43 mouse cellular contexts compared by ENCODE assay signal in the genomic region with DNA sequence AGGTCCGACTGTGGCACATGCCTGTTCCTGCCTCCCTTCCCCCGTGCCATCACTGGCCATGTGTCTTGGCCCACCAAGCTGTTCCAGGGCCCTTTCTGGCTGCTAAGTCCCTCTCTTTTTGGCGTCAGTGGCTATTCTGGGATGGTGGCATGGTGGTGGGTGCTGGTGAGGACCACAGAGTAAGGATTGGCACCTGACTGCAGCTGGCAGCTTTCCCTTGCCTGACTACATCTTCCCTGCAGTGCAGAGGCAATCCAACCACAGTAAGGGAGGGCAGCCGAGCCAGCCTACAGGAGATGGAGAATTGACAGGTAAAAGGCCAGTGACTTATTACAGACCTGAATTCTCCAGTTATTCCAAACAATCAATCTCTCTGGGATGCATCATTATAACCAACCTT. TPM values are rescaled to one million over a fixed set of nuclear protein-coding genes. Genes with fewer than 3 reads are reported as not detected.
"Had no signal": no experiment of that assay in that cellular context is flagged by ENCODE, and none has a peak within 500 bp of the region (broad histone marks: within the 10 kb centered on the region; RNA-seq: fewer than 3 reads in every experiment).

No protein-coding gene starts in this region.

- H3K4me2 ChIP-seq: heart, embryonic 11.5 days; heart, embryonic 13.5 days; heart, embryonic 15.5 days; hindbrain, embryonic 13.5 days; hindbrain, embryonic 15.5 days; kidney, embryonic 15.5 days; limb, embryonic 13.5 days; limb, embryonic 15.5 days; liver, embryonic 12.5 days had no signal

- H3K27me3 ChIP-seq: heart, embryonic 15.5 days; hindbrain, embryonic 15.5 days; limb, embryonic 15.5 days; liver, embryonic 12.5 days had no signal

- H3K4me3 ChIP-seq: heart, adult 2 months; heart, embryonic 13.5 days; heart, embryonic 15.5 days; hindbrain, embryonic 13.5 days; hindbrain, embryonic 15.5 days; kidney, embryonic 15.5 days; limb, embryonic 13.5 days; limb, embryonic 15.5 days; liver, embryonic 12.5 days had no signal

- H3K27ac ChIP-seq: heart, adult 2 months; heart, embryonic 13.5 days; heart, embryonic 15.5 days; hindbrain, embryonic 13.5 days; hindbrain, embryonic 15.5 days; hindbrain, postnatal 0 days; kidney, embryonic 15.5 days; kidney, postnatal 0 days; limb, embryonic 13.5 days; limb, embryonic 15.5 days; liver, embryonic 12.5 days; liver, embryonic 14.5 days had no signal

- H3K4me1 ChIP-seq: heart, embryonic 15.5 days; hindbrain, embryonic 13.5 days; hindbrain, embryonic 15.5 days; kidney, embryonic 15.5 days; liver, embryonic 12.5 days had no signal

- H3K9me3 ChIP-seq: heart, embryonic 13.5 days; heart, embryonic 15.5 days; hindbrain, embryonic 13.5 days; hindbrain, embryonic 15.5 days; kidney, embryonic 15.5 days; limb, embryonic 13.5 days; limb, embryonic 15.5 days; liver, embryonic 12.5 days had no signal

- ATAC-seq: hindbrain, postnatal 0 days; intestine, embryonic 16.5 days; liver, embryonic 12.5 days had no signal

- H3K36me3 ChIP-seq: heart, embryonic 13.5 days; heart, embryonic 15.5 days; hindbrain, embryonic 13.5 days; hindbrain, embryonic 15.5 days; kidney, embryonic 15.5 days; limb, embryonic 13.5 days; limb, embryonic 15.5 days; liver, embryonic 12.5 days had no signal

- H3K9ac ChIP-seq: heart, embryonic 13.5 days; heart, embryonic 15.5 days; hindbrain, embryonic 13.5 days; hindbrain, embryonic 15.5 days; kidney, embryonic 15.5 days; limb, embryonic 13.5 days; limb, embryonic 15.5 days; liver, embryonic 12.5 days; liver, embryonic 14.5 days had no signal

- DNase-seq: gastrocnemius, postnatal 14 days; gastrocnemius, postnatal 36 days; heart, adult 11 months; heart, adult 2 months; heart, postnatal 14 days; heart, postnatal 36 days; kidney, adult 11 months; kidney, adult 8-10 months; kidney, postnatal 14 days; kidney, postnatal 36 days; layer of hippocampus, adult 9-11 months; layer of hippocampus, postnatal 36 days; lung, adult 18-20 months had no signal

RNA-seq across cellular contexts. Expression of a gene that starts 45.1 kb away (rescaled TPM):
- total RNA-seq: gastrocnemius, adult 18-20 months; gastrocnemius, adult 8-10 months; gastrocnemius, postnatal 14 days; gastrocnemius, postnatal 36 days; heart, adult 2 months; heart, postnatal 14 days; heart, postnatal 36 days; hematopoietic stem cell, adult 5-6 weeks; hindbrain, postnatal 0 days; layer of hippocampus, adult 18-20 months; layer of hippocampus, adult 8-10 months; layer of hippocampus, postnatal 14 days; layer of hippocampus, postnatal 36 days; left cerebral cortex, adult 18-20 months; left cerebral cortex, adult 8-10 months; left cerebral cortex, postnatal 10 days; left cerebral cortex, postnatal 25 days; liver, adult 2 months had no signal
- polyA plus RNA-seq: gonadal fat pad, adult 2 months; heart, adult 2 months; heart, embryonic 11.5 days; heart, embryonic 13.5 days; heart, embryonic 15.5 days; heart, postnatal 0 days; hindbrain, embryonic 13.5 days; hindbrain, embryonic 15.5 days; hindbrain, postnatal 0 days; intestine, embryonic 14.5 days; intestine, embryonic 16.5 days; kidney, embryonic 15.5 days; kidney, postnatal 0 days; large intestine, adult 2 months; limb, embryonic 11.5 days; limb, embryonic 13.5 days; limb, embryonic 15.5 days; liver, adult 2 months; liver, embryonic 12.5 days; liver, embryonic 14.5 days; liver, embryonic 16.5 days had no signal
